Mouse (Mus musculus): ENCODE measurements around the gene Ldb3. TPM values are rescaled to one million over a fixed set of nuclear protein-coding genes. Genes with fewer than 3 reads are reported as not detected.

Gene Ldb3
- polyA plus RNA-seq, 1 experiment = 5.0 TPM

- DNase-seq (ENCODE audit: extremely low spot score in 1 of 2, low spot score in 1 of 2) = no peak
These were observed 104.8 kb downstream of the Ldb3 start for GRCm38 (mm10) chr14:34483469-34484341.

Other genes starting within 250 kb of the Ldb3 start
- not detected in 2 replicates for gene Fam25c, start 233.2 kb downstream of the Ldb3 start, polyA plus RNA-seq (2012; rRNA removed)
- 7.6 and 10.5 TPM in 2 replicates for gene Sncg, start 213.9 kb downstream of the Ldb3 start, polyA plus RNA-seq (2012; rRNA removed)
- 2.9 and 3.2 TPM in 2 replicates for gene Mmrn2, start 213.2 kb downstream of the Ldb3 start, polyA plus RNA-seq (2012; rRNA removed)
- 23.8 and 28.0 TPM in 2 replicates for gene Bmpr1a, start 85.3 kb downstream of the Ldb3 start, polyA plus RNA-seq (2012; rRNA removed)
- gene 9230112D13Rik, start 65.9 kb downstream of the Ldb3 start, polyA plus RNA-seq (2012; rRNA removed) = not detected in 2 replicates
- gene Opn4, start 11.5 kb upstream of the Ldb3 start, polyA plus RNA-seq (2012; rRNA removed) = 0.04 and 0.10 TPM in 2 replicates
- gene Wapl, start 85.2 kb upstream of the Ldb3 start, polyA plus RNA-seq (2012; rRNA removed) = 16.3 and 18.5 TPM in 2 replicates
- 19.4 and 20.7 TPM in 2 replicates for gene Grid1, start 231.4 kb upstream of the Ldb3 start, polyA plus RNA-seq (2012; rRNA removed)